Mouse (Mus musculus) naive thymus-derived CD4-positive, alpha-beta T cell, adult 2 months (primary cell): ENCODE measurements around the gene Ebf4.

Experiments used
- DNase-seq: peaks from one replicate; pipeline ENCODE4 v3.0.0-alpha.2; 2011; ENCODE audit warnings: low read depth

Gene Ebf4

DNA sequence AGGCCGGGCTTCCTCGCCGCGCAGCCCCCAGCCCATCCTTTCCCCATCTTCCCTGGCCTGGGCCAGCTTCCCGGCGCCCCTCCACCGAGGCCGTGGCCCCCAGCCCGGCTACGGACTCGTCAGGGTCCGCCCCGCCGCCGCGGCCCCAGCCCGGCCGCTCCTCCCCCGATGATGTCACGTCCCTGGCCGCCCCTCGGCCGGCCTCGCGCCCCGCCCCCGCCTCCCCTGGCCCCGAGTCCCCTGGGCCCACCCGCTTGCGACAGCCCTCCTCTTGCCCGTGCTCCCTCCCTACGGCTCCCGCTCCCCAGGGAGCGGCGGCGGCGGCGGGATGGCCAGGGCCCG, at the start of gene Ebf4:
TSS of gene Ebf4 (plus strand) at position 234 of the 342 bp plus-strand sequence.
- DNase-seq, result no peak

DNA sequence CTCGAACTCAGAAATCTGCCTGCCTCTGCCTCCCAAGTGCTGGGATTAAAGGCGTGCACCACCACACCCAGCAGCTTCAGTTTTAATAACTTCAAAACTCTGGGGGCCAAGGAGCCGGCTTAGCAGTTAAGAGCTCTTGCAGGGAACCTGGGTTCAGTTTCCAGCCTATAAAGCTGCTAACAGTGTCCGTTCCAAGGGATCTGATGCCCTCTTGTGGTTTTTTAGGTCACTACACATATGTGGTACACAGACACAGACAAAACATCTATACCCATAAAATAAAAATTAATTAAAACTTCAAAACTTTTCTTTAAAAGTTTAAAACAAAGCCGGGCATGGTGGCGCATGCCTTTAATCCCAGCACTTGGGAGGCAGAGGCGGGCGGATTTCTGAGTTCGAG, 48.1 kb upstream of the Ebf4 start:
- peak; percentile 37 for DNase-seq

DNA sequence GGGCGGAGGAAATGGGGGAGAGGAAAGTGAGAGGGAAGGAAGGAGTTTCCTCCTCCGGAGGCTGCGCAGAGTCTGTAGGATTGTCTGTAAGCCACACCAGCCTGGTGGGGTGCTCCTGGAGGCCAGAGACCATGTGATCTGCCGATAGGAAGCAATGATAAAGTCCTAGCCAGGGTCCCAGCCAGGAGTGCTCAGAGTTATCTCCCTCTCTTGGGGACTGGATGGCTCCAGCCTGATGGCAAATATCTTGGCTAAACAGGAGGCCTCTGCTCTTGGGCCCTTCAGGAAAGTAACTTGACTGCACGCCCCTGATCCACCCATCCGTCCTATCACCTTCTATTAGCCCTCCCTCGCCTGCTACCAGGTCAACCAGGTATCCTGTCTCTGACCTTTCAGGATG, 46.7 kb upstream of the Ebf4 start:
- DNase-seq, result no peak

DNA sequence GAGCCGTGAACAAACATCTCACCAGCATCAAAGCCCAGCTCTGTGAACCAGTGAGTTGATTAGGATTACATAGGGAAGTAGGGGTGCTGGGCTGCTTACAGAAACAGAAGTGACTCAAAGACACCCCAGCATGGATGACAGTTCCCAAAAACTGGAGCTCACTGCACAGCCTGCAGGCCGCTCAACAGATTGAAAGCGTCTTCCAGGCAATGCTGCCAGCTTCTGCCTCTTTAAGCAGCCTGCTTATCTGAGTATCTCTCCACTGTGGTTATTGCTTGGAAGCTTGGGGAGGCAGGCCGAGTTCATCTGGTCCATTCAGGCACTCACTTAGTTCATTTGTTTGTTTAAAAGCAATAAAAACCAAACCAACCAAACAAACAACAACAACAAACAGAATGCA, 38.2 kb upstream of the Ebf4 start:
- no peak for DNase-seq

DNA sequence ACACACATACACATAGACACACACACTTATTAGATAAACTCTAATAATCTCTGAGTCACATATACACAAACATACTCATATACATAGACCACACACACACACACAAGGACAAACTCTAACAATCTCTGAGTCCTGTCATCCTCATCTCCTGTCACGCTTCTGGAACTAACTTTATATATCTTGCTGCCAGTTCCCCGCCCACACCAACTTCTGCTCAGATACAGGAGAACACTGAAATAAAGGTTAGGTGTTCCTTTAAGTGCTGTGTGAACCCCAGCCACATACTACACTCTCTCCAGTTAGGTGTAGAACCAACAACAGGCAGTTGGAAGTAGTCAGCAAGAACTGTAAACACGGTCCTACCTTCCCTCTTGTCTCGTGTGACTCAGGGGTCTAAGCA, 34.1 kb upstream of the Ebf4 start:
- no peak for DNase-seq

GRCm38 (mm10) chr2:130261914-130262313, 33.1 kb upstream of the Ebf4 start:
- DNase-seq, result no peak

GRCm38 (mm10) chr2:130262398-130262797, 32.6 kb upstream of the Ebf4 start:
- no peak for DNase-seq

DNA sequence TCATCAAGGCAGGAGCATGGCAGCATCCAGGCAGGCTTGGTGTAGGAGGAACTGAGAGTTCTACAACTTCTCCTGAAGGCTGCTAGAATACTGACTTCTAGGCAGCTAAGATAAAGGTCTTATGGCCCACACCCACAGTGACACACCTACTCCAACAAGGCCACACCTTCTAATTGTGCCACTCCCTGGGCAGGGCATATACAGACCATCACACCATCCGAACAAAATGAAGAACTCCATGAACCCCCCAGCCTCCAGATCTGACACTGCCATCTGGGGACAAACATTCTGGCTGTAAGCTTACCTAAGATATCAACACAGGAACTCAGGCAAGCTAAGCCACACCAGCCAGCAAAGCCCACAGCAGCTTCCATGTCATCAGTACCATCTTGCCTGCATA, 29.4 kb upstream of the Ebf4 start:
- DNase-seq, result no peak

- no peak for DNase-seq
Observed at GRCm38 (mm10) chr2:130268074-130268473, 26.9 kb upstream of the Ebf4 start.

DNA sequence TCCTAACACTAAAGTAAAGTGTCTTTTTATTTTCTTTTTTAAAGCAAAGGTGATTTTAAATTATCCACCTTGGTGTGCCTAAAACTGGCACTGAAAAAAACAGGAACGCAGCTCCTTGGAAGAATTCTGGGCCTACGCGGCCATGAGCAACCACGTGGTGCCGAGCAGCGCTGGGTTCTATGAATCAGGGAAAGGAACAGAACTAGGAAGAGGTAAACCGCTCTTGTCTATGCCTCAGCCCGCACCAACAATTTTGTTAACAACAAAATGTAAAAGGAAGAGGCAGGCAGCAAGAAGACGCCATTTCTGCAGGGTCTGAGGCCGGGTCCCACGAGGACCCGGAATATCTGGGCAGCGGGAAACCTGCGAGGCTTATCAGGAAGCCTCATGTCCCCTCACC, 21.2 kb upstream of the Ebf4 start:
- no peak for DNase-seq

GRCm38 (mm10) chr2:130274149-130274861, 20.7 kb upstream of the Ebf4 start, which contains the start of gene Nop56:
TSS of gene Nop56 (plus strand) at chr2:130274430.
- DNase-seq, result peak; percentile 99

GRCm38 (mm10) chr2:130274862-130275261, 20.1 kb upstream of the Ebf4 start:
- no peak for DNase-seq

- peak; percentile 81 for DNase-seq
Observed at GRCm38 (mm10) chr2:130275649-130276048, 19.3 kb upstream of the Ebf4 start.

DNA sequence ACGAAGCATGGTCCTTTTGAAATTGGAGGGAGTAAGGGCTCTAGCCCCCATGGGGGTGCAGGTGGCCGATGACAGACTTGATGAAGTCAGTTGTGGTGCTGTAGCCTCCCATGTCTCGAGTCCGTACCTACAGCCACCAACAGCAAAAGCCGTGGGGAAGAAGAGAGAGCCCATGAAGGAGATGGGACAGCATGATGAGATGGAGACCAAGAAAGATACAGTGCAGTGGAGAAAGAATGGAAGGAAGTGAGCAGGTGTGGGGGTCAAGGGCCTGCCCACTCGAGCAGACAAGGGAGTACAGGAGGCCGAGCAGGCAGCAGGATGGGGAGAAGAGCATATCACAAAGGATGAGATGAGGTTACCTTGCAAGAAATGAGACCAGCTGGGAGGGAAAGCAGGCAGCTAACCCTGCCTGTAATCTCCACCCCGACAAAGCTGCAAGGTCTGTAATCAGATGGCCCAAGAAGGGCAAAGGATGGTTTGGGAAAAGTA, 15.3 kb upstream of the Ebf4 start:
- DNase-seq, result no peak

DNA sequence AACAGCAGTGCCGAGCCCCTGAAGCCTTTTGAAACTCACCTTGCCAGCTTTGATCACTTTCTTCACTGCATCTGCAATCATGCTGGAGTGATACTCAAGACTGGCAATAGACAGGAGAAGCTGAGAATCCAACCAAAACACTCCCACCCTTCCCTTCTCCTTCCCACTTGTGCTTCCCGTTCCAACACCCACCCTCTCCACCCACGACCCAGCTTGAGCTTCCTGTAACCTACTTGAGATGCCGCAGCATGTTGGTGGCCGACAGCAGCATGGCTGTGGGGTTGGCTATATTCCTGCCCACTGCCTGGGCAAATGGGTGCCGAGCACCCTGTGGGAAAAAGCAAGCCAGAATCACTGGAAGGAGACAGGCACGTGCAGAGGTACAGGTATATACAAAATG, 14.7 kb upstream of the Ebf4 start:
- no peak for DNase-seq

GRCm38 (mm10) chr2:130280818-130281217, 14.2 kb upstream of the Ebf4 start:
- DNase-seq, result no peak

GRCm38 (mm10) chr2:130283854-130284654, 10.9 kb upstream of the Ebf4 start, which contains the start of gene Idh3b:
TSS of gene Idh3b (minus strand) at chr2:130284547.
- DNase-seq, result peak; percentile 70

DNA sequence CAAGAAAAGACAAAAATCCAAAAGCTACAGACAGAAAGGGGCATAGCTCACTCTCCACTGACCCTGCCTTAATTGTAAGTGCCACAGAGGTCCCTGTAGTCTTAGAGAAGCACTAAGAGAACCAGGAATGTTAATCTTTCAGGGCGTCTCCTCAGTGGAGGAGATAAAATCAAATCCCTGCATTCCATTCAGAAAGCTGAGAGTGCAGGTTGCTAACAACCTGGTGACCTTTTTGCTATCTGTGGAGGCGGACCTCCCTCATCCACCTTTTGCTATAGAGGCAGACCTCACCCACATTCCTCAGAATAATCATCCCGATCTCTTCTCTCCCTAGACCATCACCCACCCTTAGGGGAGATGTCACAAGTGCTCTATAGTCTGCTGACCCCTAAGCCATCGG, 5.9 kb upstream of the Ebf4 start:
- no peak for DNase-seq

DNA sequence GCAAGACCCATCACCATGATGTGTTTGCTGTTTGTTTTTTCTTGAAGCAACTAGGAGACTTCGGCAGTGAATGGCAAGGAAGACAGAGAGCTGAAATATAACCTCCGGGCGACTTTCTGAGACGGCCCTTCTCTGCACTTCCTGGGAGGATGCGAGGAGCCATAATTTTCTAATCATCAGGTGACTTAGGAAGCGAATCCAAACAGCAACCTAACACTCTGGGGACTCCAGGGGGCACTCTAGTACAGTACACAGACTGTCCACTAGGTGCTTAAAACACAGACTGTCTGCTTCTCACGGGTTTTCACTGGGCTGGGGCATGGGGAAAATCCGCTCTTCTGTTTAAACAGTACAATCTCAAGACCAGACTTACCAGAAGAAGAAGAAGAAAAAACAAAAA, 3.5 kb upstream of the Ebf4 start:
- DNase-seq, result peak; percentile 80

DNA sequence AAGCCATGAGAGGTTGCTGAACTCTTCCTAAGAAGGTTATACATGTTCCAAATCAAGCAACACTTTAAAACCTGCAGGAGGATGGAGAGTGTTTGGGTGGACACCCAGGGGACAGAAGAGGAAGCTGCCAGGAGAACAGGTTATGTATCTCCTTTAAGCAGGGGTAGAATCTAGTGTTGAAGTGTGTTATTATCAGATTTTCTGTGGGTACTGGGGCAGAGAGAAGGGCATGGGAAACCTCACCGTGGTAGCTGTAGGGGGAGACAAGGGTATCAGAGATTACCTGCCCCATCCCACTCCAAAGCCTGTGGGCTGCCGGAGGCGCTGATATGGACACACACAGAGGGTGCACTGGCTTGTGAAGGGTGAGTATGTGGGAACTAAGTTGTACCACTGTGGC, 2.0 kb upstream of the Ebf4 start:
- no peak for DNase-seq

GRCm38 (mm10) chr2:130293486-130293885, 1.5 kb upstream of the Ebf4 start:
- DNase-seq, result no peak

DNA sequence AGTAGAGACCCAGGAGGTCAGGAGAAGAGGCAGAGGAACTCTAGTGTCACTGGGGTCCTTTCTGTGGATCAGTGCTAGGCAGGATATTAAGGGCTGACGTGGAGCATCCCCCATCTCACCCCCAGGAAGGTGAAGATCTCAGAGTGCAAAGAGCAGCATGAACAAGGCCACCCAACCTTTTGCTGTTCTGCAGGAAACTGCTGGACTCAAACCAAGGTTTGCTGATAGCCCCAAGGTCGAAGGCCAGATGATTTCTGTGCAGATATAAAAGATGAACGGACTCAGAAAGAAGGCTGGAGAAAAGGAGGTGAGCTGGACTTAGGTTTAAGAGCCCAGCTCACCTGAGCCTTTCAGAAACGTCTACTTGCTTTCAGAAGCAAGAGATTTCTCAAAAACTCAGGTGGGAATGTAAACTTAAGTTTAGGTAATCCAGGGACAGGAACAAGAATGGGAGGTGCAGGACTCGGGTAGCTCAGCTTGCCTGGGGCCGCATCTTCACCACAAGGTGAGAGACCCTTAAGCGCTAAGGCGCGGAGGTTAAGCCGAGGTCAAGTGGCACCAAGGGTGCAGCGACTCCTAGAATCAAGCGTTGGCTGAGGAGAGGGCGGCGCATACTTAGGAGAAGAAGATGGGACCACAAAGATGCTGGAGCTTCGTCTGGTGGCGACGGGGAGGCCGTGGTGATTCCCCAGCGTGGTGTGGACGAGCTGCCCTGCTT, 592 bp upstream of the Ebf4 start:
- DNase-seq, result no peak
